Mouse (Mus musculus): ENCODE data around the gene Myo5a.

Myo5a gene

GRCm38 (mm10) chr9:75070457-75071028 is at the start of gene Myo5a:
TSS of gene Myo5a (plus strand) at chr9:75071015.
- no peak for DNase-seq (ENCODE audit: low read depth in 2 of 2, low spot score in 2 of 2)

- no peak for DNase-seq (ENCODE audit: low read depth in 2 of 2, low spot score in 2 of 2)
Observed at GRCm38 (mm10) chr9:75022546-75022945, 48.3 kb upstream of the Myo5a start.

GRCm38 (mm10) chr9:75023150-75023894 is 47.5 kb upstream of the Myo5a start:
- DNase-seq (ENCODE audit: low read depth in 2 of 2, low spot score in 2 of 2): no peak

GRCm38 (mm10) chr9:75024089-75024488 is 46.7 kb upstream of the Myo5a start:
- no peak for DNase-seq (ENCODE audit: low read depth in 2 of 2, low spot score in 2 of 2)

- DNase-seq (ENCODE audit: low read depth in 2 of 2, low spot score in 2 of 2): no peak
Observed at GRCm38 (mm10) chr9:75025689-75026088, 45.1 kb upstream of the Myo5a start.

GRCm38 (mm10) chr9:75032408-75032807 is 38.4 kb upstream of the Myo5a start:
- DNase-seq (ENCODE audit: low read depth in 2 of 2, low spot score in 2 of 2): no peak

- no peak for DNase-seq (ENCODE audit: low read depth in 2 of 2, low spot score in 2 of 2)
Observed at GRCm38 (mm10) chr9:75033141-75033540, 37.7 kb upstream of the Myo5a start.

GRCm38 (mm10) chr9:75034691-75035090 is 36.1 kb upstream of the Myo5a start:
- no peak for DNase-seq (ENCODE audit: low read depth in 2 of 2, low spot score in 2 of 2)

- no peak for DNase-seq (ENCODE audit: low read depth in 2 of 2, low spot score in 2 of 2)
Observed at GRCm38 (mm10) chr9:75035944-75036343, 34.9 kb upstream of the Myo5a start.

GRCm38 (mm10) chr9:75037451-75038356 is 33.1 kb upstream of the Myo5a start, which contains the start of gene Arpp19:
TSS of gene Arpp19 (plus strand) at chr9:75037614.
- DNase-seq (ENCODE audit: low read depth in 2 of 2, low spot score in 2 of 2): peak; percentile 64 to 69

GRCm38 (mm10) chr9:75038357-75038688 is 32.5 kb upstream of the Myo5a start:
- no peak for DNase-seq (ENCODE audit: low read depth in 2 of 2, low spot score in 2 of 2)

- no peak for DNase-seq (ENCODE audit: low read depth in 2 of 2, low spot score in 2 of 2)
Observed at GRCm38 (mm10) chr9:75040566-75040965, 30.2 kb upstream of the Myo5a start.

GRCm38 (mm10) chr9:75041840-75042525 is 28.8 kb upstream of the Myo5a start:
- DNase-seq (ENCODE audit: low read depth in 2 of 2, low spot score in 2 of 2): no peak

GRCm38 (mm10) chr9:75043191-75043590 is 27.6 kb upstream of the Myo5a start:
- no peak for DNase-seq (ENCODE audit: low read depth in 2 of 2, low spot score in 2 of 2)

GRCm38 (mm10) chr9:75047079-75047478 is 23.7 kb upstream of the Myo5a start:
- no peak for DNase-seq (ENCODE audit: low read depth in 2 of 2, low spot score in 2 of 2)

- no peak for DNase-seq (ENCODE audit: low read depth in 2 of 2, low spot score in 2 of 2)
Observed at GRCm38 (mm10) chr9:75049100-75049499, 21.7 kb upstream of the Myo5a start.

GRCm38 (mm10) chr9:75050003-75050402 is 20.8 kb upstream of the Myo5a start:
- DNase-seq (ENCODE audit: low read depth in 2 of 2, low spot score in 2 of 2): peak; percentile 58 to 68

GRCm38 (mm10) chr9:75051841-75052240 is 19.0 kb upstream of the Myo5a start:
- DNase-seq (ENCODE audit: low read depth in 2 of 2, low spot score in 2 of 2): no peak

- DNase-seq (ENCODE audit: low read depth in 2 of 2, low spot score in 2 of 2): no peak
Observed at GRCm38 (mm10) chr9:75055046-75055445, 15.8 kb upstream of the Myo5a start.

- no peak for DNase-seq (ENCODE audit: low read depth in 2 of 2, low spot score in 2 of 2)
Observed at GRCm38 (mm10) chr9:75064678-75065331, 6.0 kb upstream of the Myo5a start.

All from CD8-positive naive resting alpha-beta T cell, adult 2 months (primary cell).